Mouse (Mus musculus) stomach, embryonic 14.5 days (tissue): ENCODE measurements around the gene Baz2b. TPM values are rescaled to one million over a fixed set of nuclear protein-coding genes. Genes with fewer than 3 reads are reported as not detected.

Source experiments
- ATAC-seq: fragments of 200-750 bp; cut with Nextera tagmentation; 2 replicates; pipeline ENCODE4 v1.8.0; 2017; ENCODE audit warnings: low read depth, moderate TSS enrichment; ENCODE audit not compliant: insufficient number of reproducible peaks, insufficient read depth, low FRiP score
- H3K27ac ChIP-seq: fragments of 300-500 bp; sonication (generic); 2 replicates; pipeline ENCODE4 v1.5.1; 2014; ENCODE audit warnings: mild to moderate bottlenecking, low read length, moderate library complexity, mixed read lengths
- H3K27me3 ChIP-seq: fragments of 300-500 bp; sonication (generic); 2 replicates; pipeline ENCODE4 v1.6.1; 2014; ENCODE audit warnings: low read length, control low read depth, mixed read lengths; ENCODE audit not compliant: control insufficient read depth, insufficient read depth
- H3K36me3 ChIP-seq: fragments of 300-500 bp; sonication (generic); 2 replicates; pipeline ENCODE4 v1.6.1; 2014; ENCODE audit warnings: mild to moderate bottlenecking, control low read depth, low read length, moderate library complexity, mixed read lengths; ENCODE audit not compliant: control insufficient read depth, insufficient read depth
- H3K4me1 ChIP-seq: fragments of 300-500 bp; sonication (generic); 2 replicates; pipeline ENCODE4 v1.6.1; 2014; ENCODE audit warnings: low read length, control low read depth, mixed read lengths; ENCODE audit not compliant: control insufficient read depth, insufficient read depth
- H3K4me2 ChIP-seq: fragments of 300-500 bp; sonication (generic); replicated peaks from 2 replicates; pipeline ENCODE4 v1.6.1; 2014; ENCODE audit warnings: low read depth, low read length, control low read depth
- H3K4me3 ChIP-seq: fragments of 300-500 bp; sonication (generic); 2 replicates; pipeline ENCODE4 v1.5.1; 2014; ENCODE audit warnings: low read depth, low read length, control low read depth
- H3K9ac ChIP-seq: fragments of 300-500 bp; sonication (generic); replicated peaks from 2 replicates; pipeline ENCODE4 v1.6.1; 2014; ENCODE audit warnings: low read depth, mild to moderate bottlenecking, control low read depth, low read length, moderate library complexity, mixed read lengths
- H3K9me3 ChIP-seq: fragments of 300-500 bp; sonication (generic); 2 replicates; pipeline ENCODE4 v1.6.1; 2016; ENCODE audit warnings: low read depth, low read length, control low read depth; ENCODE audit not compliant: control insufficient read depth
- whole genome bisulfite sequencing: fragments of 180-500 bp; shearing (Covaris S2); extraction: QIAGEN DNeasy Blood & Tissue Kit; methylation state at CpG from one replicate; pipeline ENCODE4 v1.1.7; 2014; 5-methylcytosine and 5-hydroxymethylcytosine counted together
- polyA plus RNA-seq: library from polyadenylated mRNA; unstranded; fragments of >200 nt; fragmentation: Nextera tagmentation; extraction: Ambion mirVana; gene quantifications from 2 replicates; pipeline ENCODE4 v1.2.1, GENCODE M21; 2014

The Baz2b gene
- polyA plus RNA-seq, 1 experiment from 2014 or later, result 80.0 TPM

GRCm38 (mm10) chr2:60003038-60003664, 206.5 kb downstream of the Baz2b start:
- Histone ChIP-seq H3K36me3 (peaks cover 19% of the 10 kb centered on the region), H3K27ac (no peak overlapping the region), H3K4me2 (no peak overlapping the region), H3K4me3 (no peak overlapping the region), H3K4me1 (no peaks in the 10 kb centered on the region), H3K9ac (no peak overlapping the region), H3K27me3 (no peaks in the 10 kb centered on the region), H3K9me3 (no peaks in the 10 kb centered on the region)
- ATAC-seq, result no peak
- 70% methylated on average over 5 of the region's 5 CpGs for WGBS

- Histone ChIP-seq H3K36me3 (peaks cover 15% of the 10 kb centered on the region; the same call in 1 of the 2 replicates), H3K27me3 (no peaks in the 10 kb centered on the region), H3K27ac (no peak overlapping the region), H3K4me3 (no peak overlapping the region), H3K9me3 (no peaks in the 10 kb centered on the region), H3K9ac (no peak overlapping the region), H3K4me2 (no peak overlapping the region), H3K4me1 (no peaks in the 10 kb centered on the region)
- ATAC-seq, result no peak
- WGBS, result 96% methylated on average over 4 of the region's 4 CpGs
Observed at GRCm38 (mm10) chr2:60000268-60000667, 209.4 kb downstream of the Baz2b start.

GRCm38 (mm10) chr2:59997479-59998228, 212.0 kb downstream of the Baz2b start:
- no peak overlapping the region for H3K4me2 ChIP-seq
- no peaks in the 10 kb centered on the region for H3K9me3 ChIP-seq
- H3K36me3 ChIP-seq, result peaks cover 9% of the 10 kb centered on the region; the same call in 1 of the 2 replicates
- ATAC-seq, result no peak
- no peaks in the 10 kb centered on the region for H3K4me1 ChIP-seq
- H3K27me3 ChIP-seq, result no peaks in the 10 kb centered on the region
- no peak overlapping the region for H3K9ac ChIP-seq
- no peak overlapping the region for H3K4me3 ChIP-seq
- H3K27ac ChIP-seq, result no peak overlapping the region
- 65% methylated on average over 7 of the region's 8 CpGs for WGBS

GRCm38 (mm10) chr2:59996911-59997310, 212.7 kb downstream of the Baz2b start:
- H3K27me3 ChIP-seq, result no peaks in the 10 kb centered on the region
- no peaks in the 10 kb centered on the region for H3K9me3 ChIP-seq
- no peak overlapping the region for H3K4me2 ChIP-seq
- no peak for ATAC-seq
- H3K4me1 ChIP-seq, result no peaks in the 10 kb centered on the region
- H3K27ac ChIP-seq, result no peak overlapping the region
- WGBS, result 82% methylated on average over 5 of the region's 5 CpGs
- H3K9ac ChIP-seq, result no peak overlapping the region
- H3K36me3 ChIP-seq, result peaks cover 7% of the 10 kb centered on the region
- H3K4me3 ChIP-seq, result no peak overlapping the region

GRCm38 (mm10) chr2:59993190-59993535, 216.5 kb downstream of the Baz2b start:
- no peak overlapping the region for H3K9ac ChIP-seq
- no peaks in the 10 kb centered on the region for H3K9me3 ChIP-seq
- no peak overlapping the region for H3K4me3 ChIP-seq
- H3K27me3 ChIP-seq, result no peaks in the 10 kb centered on the region
- 69% methylated on average over 3 of the region's 3 CpGs for WGBS
- H3K36me3 ChIP-seq, result peaks cover 5% of the 10 kb centered on the region; the same call in 1 of the 2 replicates
- H3K4me1 ChIP-seq, result no peaks in the 10 kb centered on the region
- no peak overlapping the region for H3K27ac ChIP-seq
- no peak overlapping the region for H3K4me2 ChIP-seq
- no peak for ATAC-seq

GRCm38 (mm10) chr2:59992488-59993189, 217.0 kb downstream of the Baz2b start:
- no peak overlapping the region for H3K4me2 ChIP-seq

GRCm38 (mm10) chr2:59991775-59992174, 217.9 kb downstream of the Baz2b start:
- H3K4me2 ChIP-seq, result no peak overlapping the region
- H3K27me3 ChIP-seq, result no peaks in the 10 kb centered on the region
- H3K4me3 ChIP-seq, result no peak overlapping the region
- no peak for ATAC-seq
- peaks cover 5% of the 10 kb centered on the region; the same call in 1 of the 2 replicates for H3K36me3 ChIP-seq
- H3K27ac ChIP-seq, result no peak overlapping the region
- no peaks in the 10 kb centered on the region for H3K9me3 ChIP-seq
- H3K9ac ChIP-seq, result no peak overlapping the region
- no peaks in the 10 kb centered on the region for H3K4me1 ChIP-seq

More at GRCm38 (mm10) chr2:59992488-59993189, 217.0 kb downstream of the Baz2b start:
- peaks cover 5% of the 10 kb centered on the region; the same call in 1 of the 2 replicates for H3K36me3 ChIP-seq
- H3K27me3 ChIP-seq, result no peaks in the 10 kb centered on the region
- no peak overlapping the region for H3K27ac ChIP-seq
- H3K9ac ChIP-seq, result no peak overlapping the region
- H3K4me1 ChIP-seq, result no peaks in the 10 kb centered on the region
- no peaks in the 10 kb centered on the region for H3K9me3 ChIP-seq
- ATAC-seq, result no peak
- no peak overlapping the region for H3K4me3 ChIP-seq
- WGBS, result 54% methylated on average over 10 of the region's 10 CpGs

GRCm38 (mm10) chr2:59987521-59987920, 222.1 kb downstream of the Baz2b start:
- Histone ChIP-seq H3K9ac (no peak overlapping the region), H3K4me1 (no peaks in the 10 kb centered on the region), H3K4me2 (no peak overlapping the region), H3K27ac (no peak overlapping the region), H3K9me3 (no peaks in the 10 kb centered on the region), H3K27me3 (no peaks in the 10 kb centered on the region), H3K36me3 (peaks cover 7% of the 10 kb centered on the region; the same call in 1 of the 2 replicates), H3K4me3 (no peak overlapping the region)
- no peak for ATAC-seq
- WGBS, result 66% methylated on average over 6 of the region's 6 CpGs
